Mouse (Mus musculus) megakaryocyte-erythroid progenitor cell, adult 5-6 weeks (primary cell): ENCODE measurements around the gene Ube2s. TPM values are rescaled to one million over a fixed set of nuclear protein-coding genes. Genes with fewer than 3 reads are reported as not detected.
A peak's percentile ranks its signal among the peaks of the same experiment; 100 is the strongest.

ENCODE experiments used
- ATAC-seq: replicated peaks from 2 replicates; pipeline ENCODE4 v1.8.0; 2016; ENCODE audit warnings: mild to moderate bottlenecking, inconsistent platforms; ENCODE audit not compliant: severe bottlenecking, poor library complexity, low FRiP score, low TSS enrichment
- total RNA-seq, 2 experiments: library from RNA; stranded (forward) in 1 of 2; stranded (reverse) in 1 of 2; fragments of 200-1000, 215-1000 nt in 1 of 2; fragments of >200 nt in 1 of 2; fragmentation: Nextera tagmentation in 1 of 2; gene quantifications; 2 replicates each; pipeline ENCODE4 v1.2.3; 2014 to 2017

The Ube2s gene
- total RNA-seq, 2 experiments from 2014 or later: 204 to 381 TPM

DNA sequence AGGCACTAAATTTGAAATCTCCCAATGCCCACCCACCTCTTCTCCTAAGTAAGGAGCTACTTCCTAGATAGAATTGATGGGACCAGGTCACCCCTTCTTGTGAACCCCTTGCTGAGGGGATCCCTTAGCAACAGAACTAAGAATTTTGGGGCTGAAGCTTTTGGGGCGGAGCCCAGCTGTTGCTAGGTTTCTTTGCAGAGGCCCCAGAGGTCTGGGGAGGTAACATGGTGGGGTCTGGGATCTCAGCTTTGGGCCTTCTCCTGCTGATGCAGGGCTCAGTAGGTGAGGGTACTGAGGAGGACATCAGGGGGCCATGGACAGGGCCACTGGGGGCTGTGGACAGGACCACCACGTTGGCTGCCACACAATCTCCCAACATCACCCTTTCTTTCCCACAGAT, 29.6 kb downstream of the Ube2s start, which contains the start of the genes Il11 and Tmem190:
TSS of gene Il11 (minus strand) at position 101 of the 400 bp plus-strand sequence.
TSS of gene Tmem190 (plus strand) at position 179 of the 400 bp plus-strand sequence.
- no peak for ATAC-seq

DNA sequence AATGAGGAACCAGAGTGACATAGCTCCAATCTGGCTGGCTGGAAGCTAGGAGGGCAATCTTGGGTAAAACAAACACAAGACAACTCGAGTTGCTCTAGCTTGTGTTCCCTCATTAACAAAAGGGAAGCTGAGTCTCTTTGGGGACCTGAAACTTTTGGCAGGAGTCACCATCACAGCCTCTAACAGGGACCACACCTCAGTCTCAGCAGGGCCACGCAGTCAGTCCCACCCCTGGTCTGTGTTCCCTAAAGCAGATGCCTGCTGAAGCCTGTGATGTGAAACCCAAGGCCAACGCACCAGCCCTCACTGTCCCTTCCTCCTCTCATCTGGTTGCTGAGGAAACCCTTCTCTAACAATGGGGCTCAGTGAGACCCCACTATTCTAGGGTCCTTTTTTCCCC, 30.3 kb downstream of the Ube2s start:
- ATAC-seq: no peak

- no peak for ATAC-seq
Measured at GRCm38 (mm10) chr7:4779921-4780320, 32.5 kb downstream of the Ube2s start.

DNA sequence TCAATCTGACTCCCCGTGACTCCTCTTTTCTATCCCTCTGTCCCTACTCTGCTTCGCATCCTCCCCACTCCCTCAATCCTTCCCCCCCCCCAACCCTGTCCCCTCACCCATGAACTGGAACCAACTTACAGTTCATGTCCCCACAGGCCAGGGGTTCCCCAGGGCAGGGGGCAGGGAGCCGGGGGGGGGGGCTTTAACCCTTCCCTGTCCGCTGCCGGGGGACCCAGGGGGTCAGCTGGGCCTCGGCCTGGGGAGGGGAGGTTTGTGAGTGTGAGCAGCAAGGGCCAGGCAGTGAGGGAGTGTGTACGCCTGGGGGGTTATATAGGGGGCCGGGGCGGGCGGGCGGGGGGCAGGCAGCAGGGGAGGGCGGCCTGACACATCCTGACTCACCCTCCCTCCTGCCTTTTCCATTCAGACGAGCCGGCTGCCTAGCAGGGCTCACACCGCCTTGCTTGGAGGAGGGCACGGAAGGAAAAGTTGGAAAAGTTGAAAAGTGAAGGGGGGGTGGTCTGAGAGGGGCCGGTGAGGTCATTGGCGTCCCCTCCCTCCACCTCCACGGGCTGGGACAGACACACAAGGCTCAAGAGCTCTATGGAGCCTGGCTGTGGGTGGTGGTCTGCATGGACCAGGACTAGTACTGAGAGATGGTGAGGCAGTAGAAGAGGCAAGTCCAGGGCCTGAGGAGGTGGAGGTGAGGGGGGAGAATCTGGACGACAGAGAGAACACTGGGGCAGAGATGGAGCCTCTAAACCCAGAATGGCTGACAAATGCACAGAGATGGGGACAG, 34.3 kb downstream of the Ube2s start:
- ATAC-seq: no peak

- ATAC-seq: peak; percentile 38
Measured at GRCm38 (mm10) chr7:4776861-4777830, 35.2 kb downstream of the Ube2s start.

- ATAC-seq: no peak
Measured at GRCm38 (mm10) chr7:4776131-4776530, 36.3 kb downstream of the Ube2s start.

DNA sequence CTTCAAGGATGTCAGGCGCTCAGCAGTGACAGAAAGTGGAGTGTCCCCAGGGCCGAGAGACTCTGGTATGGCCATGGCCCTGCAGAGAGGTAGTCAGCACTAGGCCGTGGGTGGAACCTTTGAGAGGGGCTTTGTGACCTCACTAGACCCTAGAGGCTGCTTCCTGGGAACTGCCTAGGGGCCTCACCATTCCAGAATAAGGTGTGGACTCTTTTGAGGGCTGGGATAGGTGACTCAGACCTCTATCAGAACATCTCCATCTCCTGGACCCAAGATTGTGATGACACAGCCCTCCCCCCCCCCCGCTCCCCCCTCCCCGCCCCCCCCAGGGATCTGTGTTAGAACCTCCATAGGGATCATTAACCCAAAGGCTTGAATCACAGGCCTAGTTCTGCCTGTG, 41.2 kb downstream of the Ube2s start, which contains the start of gene Fam71e2:
TSS of gene Fam71e2 (minus strand) at position 101 of the 400 bp plus-strand sequence.
- no peak for ATAC-seq

DNA sequence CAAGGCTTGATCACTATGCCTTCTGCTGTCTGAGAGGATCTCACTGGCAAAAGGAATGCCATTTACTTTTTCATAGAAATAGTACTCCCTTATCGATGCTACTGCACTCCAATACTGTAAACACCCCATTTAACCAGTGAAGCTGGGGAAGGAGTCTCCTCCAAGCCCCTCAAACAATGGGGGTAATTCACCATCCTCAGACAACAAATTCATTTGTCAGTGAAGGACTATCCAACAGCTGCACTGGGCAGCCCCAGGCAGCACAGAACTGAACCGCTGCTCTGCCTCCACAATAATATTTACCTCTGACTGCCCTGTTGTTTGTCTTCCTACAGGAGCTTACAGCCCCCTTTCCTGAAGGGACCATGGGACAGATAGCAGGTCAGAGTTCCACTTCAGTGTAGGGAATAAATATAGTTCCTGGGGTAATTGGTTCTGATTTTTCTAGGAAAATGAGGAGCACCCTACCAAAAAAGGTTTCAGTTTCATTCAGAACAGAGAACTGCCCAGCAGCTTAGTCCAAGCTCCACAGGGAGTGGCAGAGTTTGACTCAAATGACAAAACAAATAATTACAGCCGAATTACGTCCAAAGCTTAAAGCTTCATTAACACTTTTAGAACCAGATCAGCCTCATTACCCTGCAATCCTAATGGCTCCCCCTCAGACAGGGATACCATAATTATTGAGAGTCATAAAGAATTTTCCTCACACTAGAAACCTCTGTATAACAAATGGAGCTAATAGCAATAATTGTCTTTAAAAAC, 47.3 kb downstream of the Ube2s start:
- ATAC-seq: no peak

GRCm38 (mm10) chr7:4759670-4760069, 52.7 kb downstream of the Ube2s start:
- ATAC-seq: no peak

DNA sequence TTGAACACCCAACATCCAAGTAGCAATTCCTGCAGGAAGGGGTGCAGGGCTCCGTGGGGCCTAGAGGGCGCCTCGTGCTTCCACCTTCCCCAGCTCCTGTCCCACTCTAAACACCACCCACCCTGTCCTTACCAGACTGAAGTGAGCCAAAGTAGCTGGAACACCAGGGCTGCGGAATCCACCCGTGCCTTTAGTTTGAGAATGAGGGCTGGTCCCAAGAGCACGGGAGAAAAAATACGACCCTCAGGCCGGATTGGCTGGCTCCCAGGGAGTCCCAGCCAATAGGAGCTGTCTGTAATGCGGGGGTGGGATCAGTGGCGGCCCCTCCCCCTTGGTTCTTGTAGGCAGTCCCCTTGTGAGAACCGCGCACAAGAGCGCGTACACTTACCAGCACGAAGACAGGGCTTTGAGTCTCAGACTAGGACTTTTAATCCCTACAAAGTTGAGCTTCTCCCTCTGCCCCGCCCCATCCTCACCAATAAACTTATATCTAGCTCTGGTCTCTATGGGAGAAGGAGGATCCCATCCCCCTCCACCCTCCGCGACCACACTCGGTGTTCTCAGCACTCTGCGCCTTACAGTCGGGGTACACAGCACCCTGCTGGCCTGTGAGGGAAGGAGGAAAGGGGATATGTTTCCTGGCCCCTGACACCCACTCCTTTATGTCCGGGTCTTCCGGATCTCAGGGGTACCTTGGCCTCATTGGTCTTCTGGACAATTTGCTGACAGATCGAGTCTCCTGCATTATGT, 59.4 kb downstream of the Ube2s start, which contains the start of gene Cox6b2:
TSS of gene Cox6b2 (minus strand) at position 274 of the 750 bp plus-strand sequence.
- ATAC-seq: peak; percentile 75

- ATAC-seq: peak; percentile 56
Measured at GRCm38 (mm10) chr7:4751971-4752820, 60.2 kb downstream of the Ube2s start.

- ATAC-seq: no peak
Measured at GRCm38 (mm10) chr7:4749169-4749568, 63.2 kb downstream of the Ube2s start.

DNA sequence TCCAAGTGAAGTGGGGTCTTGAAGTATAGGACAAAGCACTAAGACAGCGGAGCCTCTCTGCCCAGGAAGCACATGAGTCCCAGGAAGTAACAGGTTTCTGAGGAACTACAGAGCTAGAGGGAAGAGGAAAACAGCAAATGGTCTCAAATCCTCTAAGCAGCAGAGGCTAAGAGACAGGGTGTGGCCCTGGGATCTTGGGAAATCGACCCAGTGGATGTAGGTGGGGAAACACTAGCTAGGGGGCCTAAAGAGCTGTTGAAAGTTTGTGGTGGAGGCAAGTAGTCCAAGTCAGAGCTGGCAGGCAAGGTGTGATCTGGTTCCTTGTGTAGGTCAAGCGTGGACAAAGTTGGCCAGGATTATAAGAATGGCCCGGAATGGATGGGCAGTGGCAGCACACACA, 64.1 kb downstream of the Ube2s start:
- ATAC-seq: no peak

DNA sequence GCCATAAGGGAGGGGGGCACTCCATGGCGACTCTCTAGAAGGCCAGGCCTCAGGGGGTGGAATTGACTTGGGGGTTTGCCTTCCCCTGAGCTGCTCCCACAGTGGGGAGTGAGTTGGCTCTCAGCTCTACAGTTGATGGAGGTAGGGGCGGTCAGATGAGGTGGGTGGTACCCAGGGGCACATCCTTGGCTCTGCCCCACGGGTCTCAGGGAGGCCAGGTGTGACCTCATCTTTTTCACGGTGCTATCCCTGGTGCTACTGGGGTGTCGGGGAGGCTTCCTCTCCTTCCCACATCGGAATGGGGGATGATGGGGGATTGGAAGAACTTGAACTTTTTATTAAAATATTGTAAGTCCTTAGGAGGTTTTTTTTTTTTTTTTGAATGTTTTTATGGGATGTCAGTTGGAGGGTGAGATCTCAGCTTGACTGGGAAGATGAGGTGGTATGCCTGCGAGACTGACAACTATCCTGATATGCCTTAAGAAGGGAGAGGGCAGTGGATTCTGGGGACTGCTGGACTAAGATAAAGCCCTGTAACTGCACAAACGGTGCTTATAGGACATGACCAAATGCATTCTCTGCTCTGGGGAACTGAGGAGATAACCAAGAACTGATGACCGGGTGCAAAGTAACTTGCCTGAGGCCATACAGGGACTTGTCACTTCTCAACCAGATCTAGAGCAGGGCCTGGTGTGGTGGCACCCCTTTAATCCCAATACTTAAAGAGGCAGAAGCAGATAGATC, 65.1 kb downstream of the Ube2s start:
- peak; percentile 64 for ATAC-seq

DNA sequence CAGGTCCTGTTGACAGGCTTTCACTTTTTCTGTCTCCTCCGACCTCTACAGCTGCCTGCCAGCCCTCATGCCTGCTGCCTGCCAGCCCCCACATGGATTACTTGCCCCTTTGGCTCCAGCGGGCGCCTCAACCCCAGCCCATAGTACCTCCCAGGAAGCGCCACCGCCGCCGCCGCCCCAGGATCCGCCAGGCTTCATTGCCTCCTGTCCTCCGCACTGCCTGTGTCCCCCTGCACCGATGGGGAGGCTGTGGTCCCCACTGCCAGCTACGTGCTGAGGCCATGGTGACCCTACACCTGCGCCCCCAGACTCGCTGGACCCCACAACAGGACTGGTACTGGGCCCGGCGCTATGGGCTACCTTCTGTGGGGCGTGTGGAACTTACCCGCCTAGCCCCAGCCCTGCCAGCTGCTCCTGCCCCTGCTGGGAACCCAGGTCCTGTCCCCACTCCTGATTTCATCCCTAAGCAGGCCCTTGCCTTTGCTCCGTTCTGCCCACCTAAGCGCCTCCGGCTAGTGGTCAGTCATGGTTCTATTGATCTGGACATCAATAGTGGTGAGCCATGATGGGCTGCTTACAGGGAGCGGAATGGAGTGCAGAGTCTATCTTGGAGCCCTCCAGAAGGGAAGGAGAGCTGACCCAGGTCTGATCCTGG, 65.9 kb downstream of the Ube2s start:
- no peak for ATAC-seq

GRCm38 (mm10) chr7:4744886-4745285, 67.5 kb downstream of the Ube2s start:
- no peak for ATAC-seq
